In genomic region chr14:55458273-55458672, GRCm38 (mm10) we compare ENCODE assay signal across 8 mouse cellular contexts. TPM values are rescaled to one million over a fixed set of nuclear protein-coding genes. Genes with fewer than 3 reads are reported as not detected.
DNase-seq lines count a peak whose midpoint lies in the region; TF ChIP-seq lines count a peak whose summit lies in the region.

No protein-coding gene starts in this region.

- no peak overlapping the region for H3K4me3 ChIP-seq in spleen, adult 2 months (ENCODE audit: extremely low read depth, insufficient read depth, insufficient read length)

- no peaks in the 10 kb centered on the region for H3K27me3 ChIP-seq in spleen, adult 2 months (ENCODE audit: control insufficient read depth, insufficient read depth, low read length)

- H3K4me1 ChIP-seq in spleen, adult 2 months (ENCODE audit: control insufficient read depth, insufficient read depth, insufficient read length): no peaks in the 10 kb centered on the region

- peak; percentile 67; the same call in 1 of the 2 replicates for TF ChIP-seq CTCF in spleen, adult 2 months (IDR thresholded peaks at IDR 0.05; ENCODE audit: extremely low read depth, insufficient read depth, insufficient read length, insufficient replicate concordance)

- TF ChIP-seq POLR2A in spleen, adult 2 months (IDR thresholded peaks at IDR 0.05; ENCODE audit: low read depth, low read length): no peak

- H3K27ac ChIP-seq in spleen, adult 2 months (ENCODE audit: insufficient read depth, low read length): no peak overlapping the region

- DNase-seq in heart, adult 8-10 months (ENCODE audit: low spot score): peak; percentile 58
- DNase-seq in heart, adult 9 months (ENCODE audit: low spot score in 2 of 2): no peak
- DNase-seq in ZHBTc4 (ENCODE audit: low read depth, low spot score): peak; percentile 93
- DNase-seq in cerebellum, postnatal 4 days (ENCODE audit: low spot score in 2 of 2): peak; percentile 28 to 66
- DNase-seq in gastrocnemius, postnatal 25 days: peak; percentile 16
- peak; percentile 32 to 57 for DNase-seq in layer of hippocampus, postnatal 14 days (ENCODE audit: low spot score in 2 of 2)
- DNase-seq in lung, postnatal 25 days (ENCODE audit: low spot score): peak; percentile 72
- peak; percentile 48 to 66 for DNase-seq in spleen, adult 2 months (ENCODE audit: low read depth in 1 of 2, low spot score in 2 of 2)

- WGBS in spleen, adult 2 months: 7% methylated on average over 10 of the region's 10 CpGs

- no peaks in the 10 kb centered on the region for H3K36me3 ChIP-seq in spleen, adult 2 months (ENCODE audit: control insufficient read depth, insufficient read depth, low read length)

RNA-seq across cellular contexts. Expression of gene Dhrs4, which starts 20.3 kb away (rescaled TPM):
- 100 to 1,000 TPM; 132 to 160 (median 146) TPM for total RNA-seq in heart, adult 8-10 months (2022)
- 10 to 100 TPM; 42.1 to 47.7 TPM for total RNA-seq in gastrocnemius, postnatal 25 days (2021)
- total RNA-seq in layer of hippocampus, postnatal 14 days (2021): 10 to 100 TPM; 17.0 to 21.9 TPM
- polyA plus RNA-seq in spleen, adult 2 months (2012; rRNA removed): 18.5 and 21.0 TPM in 2 replicates

RNA-seq across cellular contexts. Expression of gene Carmil3, which starts 32.2 kb away (rescaled TPM):
- total RNA-seq in heart, adult 8-10 months (2022): 1 to 10 TPM; 2.4 to 3.6 (median 2.4) TPM
- under 1 TPM; 0.33 to 0.40 TPM for total RNA-seq in gastrocnemius, postnatal 25 days (2021)
- 10 to 100 TPM; 68.3 to 97.6 TPM for total RNA-seq in layer of hippocampus, postnatal 14 days (2021)
- polyA plus RNA-seq in spleen, adult 2 months (2012; rRNA removed): 4.5 and 4.8 TPM in 2 replicates

RNA-seq across cellular contexts. Expression of gene Cpne6, which starts 52.0 kb away (rescaled TPM):
- under 1 TPM in 1 of 4 experiments, not detected in 3; 0.12 TPM for total RNA-seq in heart, adult 8-10 months (2022)
- total RNA-seq in gastrocnemius, postnatal 25 days (2021): not detected
- total RNA-seq in layer of hippocampus, postnatal 14 days (2021): 100 to 1,000 TPM; 544 to 545 TPM
- polyA plus RNA-seq in spleen, adult 2 months (2012; rRNA removed): 0.02 TPM in 1 of 2 replicates, not detected in the other

Comparison
In these comparisons a context has a peak if more than half of its experiments do, and no peak if none do; other contexts are left out.
1. DNase-seq: peak in heart, adult 8-10 months (single experiment), ZHBTc4 (single experiment), cerebellum, postnatal 4 days (2 of 2), gastrocnemius, postnatal 25 days (single experiment), layer of hippocampus, postnatal 14 days (2 of 2), lung, postnatal 25 days (single experiment) and spleen, adult 2 months (2 of 2); none in heart, adult 9 months (0 of 2).
2. RNA of gene Carmil3, which starts 32.2 kb away (total RNA-seq): 68.3 to 97.6 TPM in layer of hippocampus, postnatal 14 days; 2.4 to 3.6 TPM in heart, adult 8-10 months and 0.33 to 0.40 TPM in gastrocnemius, postnatal 25 days; every median in the first group is over 10 times any median in the second.
3. RNA of gene Cpne6, which starts 52.0 kb away (total RNA-seq): 544 to 545 TPM in layer of hippocampus, postnatal 14 days; 0.12 TPM in heart, adult 8-10 months and not detected in gastrocnemius, postnatal 25 days; every median in the first group is over 100 times any median in the second.